Mouse (Mus musculus) T-helper 17 cell (primary cell): ENCODE measurements around the gene Cyp4f39.
"Not testable (repeated sequence)": the region's sequence is repeated elsewhere in the genome, so short reads cannot be mapped to it uniquely, and the experiment has no call there.

Source experiments
- in situ Hi-C, 2 experiments: fragments of 300-600 bp; cut with MboI, MseI; formaldehyde crosslinking; loops; 1 replicate in 1 of 2; 2 replicates in 1 of 2; pipeline ENCODE4 v1.15.1; 2025; ENCODE audit warnings: high pct_unique_total_duplicates in 2 of 2

Cyp4f39 gene

GRCm38 (mm10) chr17:32470795-32471194, 18.3 kb downstream of the Cyp4f39 start:
- in situ Hi-C loops, result no loop called here

- in situ Hi-C loops, result no loop called here
Measured at GRCm38 (mm10) chr17:32472176-32472575, 19.7 kb downstream of the Cyp4f39 start.

GRCm38 (mm10) chr17:32474954-32475560, 22.5 kb downstream of the Cyp4f39 start:
- in situ Hi-C loops, result no loop called here

- in situ Hi-C loops, result no loop called here
Measured at GRCm38 (mm10) chr17:32477204-32477603, 24.7 kb downstream of the Cyp4f39 start.

GRCm38 (mm10) chr17:32478727-32479126, 26.2 kb downstream of the Cyp4f39 start:
- in situ Hi-C loops, result no loop called here

GRCm38 (mm10) chr17:32479554-32480506, 27.3 kb downstream of the Cyp4f39 start:
- in situ Hi-C loops, result no loop called here

- in situ Hi-C loops, result no loop called here
Measured at GRCm38 (mm10) chr17:32481766-32482165, 29.2 kb downstream of the Cyp4f39 start.

- in situ Hi-C loops, result no loop called here
Measured at GRCm38 (mm10) chr17:32483200-32483599, 30.7 kb downstream of the Cyp4f39 start.

GRCm38 (mm10) chr17:32492349-32492980, 39.9 kb downstream of the Cyp4f39 start:
- in situ Hi-C loops, result loop anchor here (5.0 to 10.0 kb wide), 2 partner anchors 105 to 358 kb away; partner anchors contain the start of gene Wiz (in 1 of the 2)

- in situ Hi-C loops, result loop anchor here (5.0 to 10.0 kb wide), 2 partner anchors 107 to 360 kb away; partner anchors contain the start of gene Wiz (in 1 of the 2)
Measured at GRCm38 (mm10) chr17:32494601-32495000, 42.1 kb downstream of the Cyp4f39 start.

GRCm38 (mm10) chr17:32500511-32500910, 48.0 kb downstream of the Cyp4f39 start:
- in situ Hi-C loops, result not testable (repeated sequence)

- in situ Hi-C loops, result no loop called here
Measured at GRCm38 (mm10) chr17:32501051-32501450, 48.5 kb downstream of the Cyp4f39 start.

- in situ Hi-C loops, result no loop called here
Measured at GRCm38 (mm10) chr17:32503111-32503510, 50.6 kb downstream of the Cyp4f39 start.

GRCm38 (mm10) chr17:32505851-32506728, 53.6 kb downstream of the Cyp4f39 start, which contains the start of gene Cyp4f17:
Cyp4f17 (plus strand) TSS chr17:32506050.
- in situ Hi-C loops, result no loop called here

- in situ Hi-C loops, result no loop called here
Measured at GRCm38 (mm10) chr17:32506729-32507245, 54.3 kb downstream of the Cyp4f39 start.

GRCm38 (mm10) chr17:32516126-32516525, 63.6 kb downstream of the Cyp4f39 start:
- in situ Hi-C loops, result no loop called here

GRCm38 (mm10) chr17:32521981-32522380, 69.5 kb downstream of the Cyp4f39 start:
- in situ Hi-C loops, result no loop called here

GRCm38 (mm10) chr17:32522386-32522785, 69.9 kb downstream of the Cyp4f39 start:
- in situ Hi-C loops, result no loop called here

GRCm38 (mm10) chr17:32522816-32523215, 70.3 kb downstream of the Cyp4f39 start:
- in situ Hi-C loops, result no loop called here

- in situ Hi-C loops, result no loop called here
Measured at GRCm38 (mm10) chr17:32523895-32524294, 71.4 kb downstream of the Cyp4f39 start.

- in situ Hi-C loops, result loop anchor here in 1 of 2 experiments (5.0 kb wide), 1 partner anchor 106 kb away; no protein-coding TSS in a partner anchor
Measured at GRCm38 (mm10) chr17:32526341-32526740, 73.8 kb downstream of the Cyp4f39 start.
